Mouse (Mus musculus): Measurements from ENCODE around the gene 5330417H12Rik. TPM values are rescaled to one million over a fixed set of nuclear protein-coding genes. Genes with fewer than 3 reads are reported as not detected.

The 5330417H12Rik gene
- polyA plus RNA-seq, 1 experiment = not detected

GRCm38 (mm10) chr7:107656451-107656850 lies 31.5 kb upstream of the 5330417H12Rik start:
- TF ChIP-seq POLR2A (IDR thresholded peaks at IDR 0.05; ENCODE audit: borderline replicate concordance, extremely low read depth, insufficient read depth, insufficient read length, poor library complexity, severe bottlenecking) = no peak
- no peak for TF ChIP-seq CTCF (IDR thresholded peaks at IDR 0.05; ENCODE audit: borderline replicate concordance, extremely low read depth, insufficient read depth, insufficient read length)
- no peak for DNase-seq (ENCODE audit: low read depth)

GRCm38 (mm10) chr7:107651821-107652220 lies 26.9 kb upstream of the 5330417H12Rik start:
- TF ChIP-seq POLR2A (IDR thresholded peaks at IDR 0.05; ENCODE audit: borderline replicate concordance, extremely low read depth, insufficient read depth, insufficient read length, poor library complexity, severe bottlenecking) (no peak), CTCF (IDR thresholded peaks at IDR 0.05; ENCODE audit: borderline replicate concordance, extremely low read depth, insufficient read depth, insufficient read length) (no peak)
- DNase-seq (ENCODE audit: low read depth) = no peak

GRCm38 (mm10) chr7:107649990-107650389 lies 25.0 kb upstream of the 5330417H12Rik start:
- TF ChIP-seq POLR2A (IDR thresholded peaks at IDR 0.05; ENCODE audit: borderline replicate concordance, extremely low read depth, insufficient read depth, insufficient read length, poor library complexity, severe bottlenecking) = no peak
- no peak for TF ChIP-seq CTCF (IDR thresholded peaks at IDR 0.05; ENCODE audit: borderline replicate concordance, extremely low read depth, insufficient read depth, insufficient read length)
- no peak for DNase-seq (ENCODE audit: low read depth)

GRCm38 (mm10) chr7:107648937-107649688 lies 24.2 kb upstream of the 5330417H12Rik start:
- TF ChIP-seq POLR2A (IDR thresholded peaks at IDR 0.05; ENCODE audit: borderline replicate concordance, extremely low read depth, insufficient read depth, insufficient read length, poor library complexity, severe bottlenecking) (no peak), CTCF (IDR thresholded peaks at IDR 0.05; ENCODE audit: borderline replicate concordance, extremely low read depth, insufficient read depth, insufficient read length) (no peak)
- no peak for DNase-seq (ENCODE audit: low read depth)

- TF ChIP-seq CTCF (IDR thresholded peaks at IDR 0.05; ENCODE audit: borderline replicate concordance, extremely low read depth, insufficient read depth, insufficient read length) (no peak), POLR2A (IDR thresholded peaks at IDR 0.05; ENCODE audit: borderline replicate concordance, extremely low read depth, insufficient read depth, insufficient read length, poor library complexity, severe bottlenecking) (no peak)
- no peak for DNase-seq (ENCODE audit: low read depth)
Observed at GRCm38 (mm10) chr7:107644987-107645386, 20.0 kb upstream of the 5330417H12Rik start.

- DNase-seq (ENCODE audit: low read depth) = peak; percentile 72
- TF ChIP-seq CTCF (IDR thresholded peaks at IDR 0.05; ENCODE audit: borderline replicate concordance, extremely low read depth, insufficient read depth, insufficient read length) = no peak
- no peak for TF ChIP-seq POLR2A (IDR thresholded peaks at IDR 0.05; ENCODE audit: borderline replicate concordance, extremely low read depth, insufficient read depth, insufficient read length, poor library complexity, severe bottlenecking)
Observed at GRCm38 (mm10) chr7:107642586-107643275, 17.8 kb upstream of the 5330417H12Rik start.

- DNase-seq (ENCODE audit: low read depth) = no peak
- no peak for TF ChIP-seq CTCF (IDR thresholded peaks at IDR 0.05; ENCODE audit: borderline replicate concordance, extremely low read depth, insufficient read depth, insufficient read length)
- TF ChIP-seq POLR2A (IDR thresholded peaks at IDR 0.05; ENCODE audit: borderline replicate concordance, extremely low read depth, insufficient read depth, insufficient read length, poor library complexity, severe bottlenecking) = no peak
Observed at GRCm38 (mm10) chr7:107638026-107638425, 13.1 kb upstream of the 5330417H12Rik start.

GRCm38 (mm10) chr7:107637398-107637797 lies 12.4 kb upstream of the 5330417H12Rik start:
- DNase-seq (ENCODE audit: low read depth) = peak; percentile 14
- no peak for TF ChIP-seq CTCF (IDR thresholded peaks at IDR 0.05; ENCODE audit: borderline replicate concordance, extremely low read depth, insufficient read depth, insufficient read length)
- no peak for TF ChIP-seq POLR2A (IDR thresholded peaks at IDR 0.05; ENCODE audit: borderline replicate concordance, extremely low read depth, insufficient read depth, insufficient read length, poor library complexity, severe bottlenecking)

- no peak for DNase-seq (ENCODE audit: low read depth)
- TF ChIP-seq POLR2A (IDR thresholded peaks at IDR 0.05; ENCODE audit: borderline replicate concordance, extremely low read depth, insufficient read depth, insufficient read length, poor library complexity, severe bottlenecking) (no peak), CTCF (IDR thresholded peaks at IDR 0.05; ENCODE audit: borderline replicate concordance, extremely low read depth, insufficient read depth, insufficient read length) (no peak)
Observed at GRCm38 (mm10) chr7:107633201-107633600, 8.2 kb upstream of the 5330417H12Rik start.

- TF ChIP-seq POLR2A (IDR thresholded peaks at IDR 0.05; ENCODE audit: borderline replicate concordance, extremely low read depth, insufficient read depth, insufficient read length, poor library complexity, severe bottlenecking) (no peak), CTCF (IDR thresholded peaks at IDR 0.05; ENCODE audit: borderline replicate concordance, extremely low read depth, insufficient read depth, insufficient read length) (no peak)
- no peak for DNase-seq (ENCODE audit: low read depth)
Observed at GRCm38 (mm10) chr7:107628383-107628782, 3.4 kb upstream of the 5330417H12Rik start.

GRCm38 (mm10) chr7:107625781-107626180 lies 820 bp upstream of the 5330417H12Rik start:
- TF ChIP-seq POLR2A (IDR thresholded peaks at IDR 0.05; ENCODE audit: borderline replicate concordance, extremely low read depth, insufficient read depth, insufficient read length, poor library complexity, severe bottlenecking) (no peak), CTCF (IDR thresholded peaks at IDR 0.05; ENCODE audit: borderline replicate concordance, extremely low read depth, insufficient read depth, insufficient read length) (no peak)
- DNase-seq (ENCODE audit: low read depth) = no peak
